Comparison of ENCODE assay signal across 19 mouse cellular contexts in the genomic region with DNA sequence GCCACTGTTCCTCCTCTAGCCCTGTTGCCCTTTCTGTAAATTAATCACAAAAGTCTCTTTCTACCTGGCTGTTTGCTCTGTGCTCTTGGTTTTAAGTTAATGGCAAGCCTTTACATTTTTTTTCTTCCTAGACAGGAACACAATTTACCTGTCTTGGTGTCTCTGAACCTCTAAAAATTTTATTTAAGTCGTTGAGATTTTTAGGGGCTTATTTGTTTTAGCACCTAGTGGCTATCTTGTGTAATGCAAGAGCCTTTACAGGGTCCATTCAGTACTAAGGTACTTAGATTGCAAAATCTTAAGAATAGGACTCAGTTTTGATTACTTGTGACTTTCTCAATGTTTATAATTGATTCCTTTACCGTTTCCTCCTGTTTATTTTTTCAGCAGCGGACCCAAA.
DNase-seq lines count a peak whose midpoint lies in the region; ATAC-seq and TF ChIP-seq lines count a peak whose summit lies in the region.
"Had no signal": no experiment of that assay in that cellular context is flagged by ENCODE, and none has a peak within 500 bp of the region (broad histone marks: within the 10 kb centered on the region; RNA-seq: fewer than 3 reads in every experiment).

No protein-coding gene starts in this region.

- H3K27me3 ChIP-seq in hindbrain, postnatal 0 days (ENCODE audit: insufficient read depth, low read length), result no peaks in the 10 kb centered on the region
- H3K27me3 ChIP-seq in hindbrain, embryonic 12.5 days, result no peaks in the 10 kb centered on the region; the same call in 1 of the 2 replicates
- H3K27me3 ChIP-seq in midbrain, embryonic 14.5 days (ENCODE audit: control insufficient read depth, insufficient read depth, low read length), result no peaks in the 10 kb centered on the region
- no peaks in the 10 kb centered on the region for H3K27me3 ChIP-seq in midbrain, embryonic 10.5 days (ENCODE audit: low read depth, poor library complexity, severe bottlenecking)
- H3K27me3 ChIP-seq in stomach, postnatal 0 days (ENCODE audit: control insufficient read depth, insufficient read depth, low read length), result no peaks in the 10 kb centered on the region
- H3K27me3 ChIP-seq: liver, embryonic 13.5 days; neural tube, embryonic 13.5 days had no signal

- no peak for ATAC-seq in hindbrain, postnatal 0 days
- ATAC-seq in hindbrain, embryonic 12.5 days (ENCODE audit: low FRiP score), result no peak
- no peak for ATAC-seq in midbrain, embryonic 14.5 days (ENCODE audit: low FRiP score, low TSS enrichment)
- ATAC-seq in stomach, postnatal 0 days (ENCODE audit: low FRiP score, low TSS enrichment), result no peak

- no peak overlapping the region for H3K9ac ChIP-seq in hindbrain, postnatal 0 days (replicated peaks; ENCODE audit: low read length)
- no peak overlapping the region for H3K9ac ChIP-seq in hindbrain, embryonic 12.5 days
- H3K9ac ChIP-seq in midbrain, embryonic 14.5 days (replicated peaks; ENCODE audit: low read length), result no peak overlapping the region
- H3K9ac ChIP-seq in stomach, postnatal 0 days (ENCODE audit: low read length), result no peak overlapping the region
- H3K9ac ChIP-seq: heart, embryonic 13.5 days; liver, embryonic 13.5 days; neural tube, embryonic 13.5 days had no signal

- DNase-seq in embryo, embryonic 10.5 days (ENCODE audit: low spot score), result peak; percentile 30
- DNase-seq in embryo, embryonic 9.5 days (ENCODE audit: extremely low spot score), result no peak
- peak; percentile 47 for DNase-seq in hindbrain, postnatal 0 days (ENCODE audit: low spot score)
- DNase-seq in midbrain, embryonic 14.5 days, result peak; percentile 26
- DNase-seq in midbrain, embryonic 10.5 days (ENCODE audit: low spot score), result no peak
- DNase-seq in stomach, postnatal 0 days (ENCODE audit: low spot score), result no peak
- DNase-seq in testis, postnatal 10 days (ENCODE audit: low spot score), result no peak
- DNase-seq: adrenal gland, adult 8-10 months; cerebellum, adult 18-20 months; gastrocnemius, postnatal 14 days; kidney, adult 11 months; kidney, postnatal 14 days; liver, embryonic 13.5 days; thymus, postnatal 14 days had no signal

- H3K9me3 ChIP-seq in hindbrain, postnatal 0 days (ENCODE audit: low read length), result no peaks in the 10 kb centered on the region
- H3K9me3 ChIP-seq in hindbrain, embryonic 12.5 days (replicated peaks), result no peaks in the 10 kb centered on the region
- H3K9me3 ChIP-seq in midbrain, embryonic 14.5 days (ENCODE audit: control insufficient read depth, low read length), result no peaks in the 10 kb centered on the region
- no peaks in the 10 kb centered on the region for H3K9me3 ChIP-seq in midbrain, embryonic 10.5 days (replicated peaks)
- H3K9me3 ChIP-seq in stomach, postnatal 0 days (ENCODE audit: control insufficient read depth, low read length), result no peaks in the 10 kb centered on the region
- H3K9me3 ChIP-seq: heart, embryonic 13.5 days; hindbrain, embryonic 10.5 days; limb, embryonic 10.5 days; liver, embryonic 13.5 days; neural tube, embryonic 13.5 days had no signal

- H3K4me1 ChIP-seq in hindbrain, postnatal 0 days (ENCODE audit: insufficient read depth, low read length), result no peaks in the 10 kb centered on the region
- peaks cover 9% of the 10 kb centered on the region; the same call in 1 of the 2 replicates for H3K4me1 ChIP-seq in hindbrain, embryonic 12.5 days
- H3K4me1 ChIP-seq in midbrain, embryonic 14.5 days (ENCODE audit: control insufficient read depth, insufficient read depth, low read length), result no peaks in the 10 kb centered on the region
- peaks cover 15% of the 10 kb centered on the region for H3K4me1 ChIP-seq in midbrain, embryonic 10.5 days
- H3K4me1 ChIP-seq in stomach, postnatal 0 days (replicated peaks; ENCODE audit: control insufficient read depth, insufficient read depth), result no peaks in the 10 kb centered on the region
- H3K4me1 ChIP-seq: heart, embryonic 13.5 days; limb, embryonic 10.5 days had no signal

- H3K4me2 ChIP-seq in hindbrain, postnatal 0 days (ENCODE audit: low read depth, low read length), result no peak overlapping the region
- H3K4me2 ChIP-seq in hindbrain, embryonic 12.5 days (replicated peaks), result no peak overlapping the region
- H3K4me2 ChIP-seq in midbrain, embryonic 14.5 days (ENCODE audit: low read length), result no peak overlapping the region
- no peak overlapping the region for H3K4me2 ChIP-seq in stomach, postnatal 0 days (replicated peaks; ENCODE audit: low read depth)
- H3K4me2 ChIP-seq: heart, embryonic 13.5 days; liver, embryonic 13.5 days; neural tube, embryonic 13.5 days had no signal

- H3K4me3 ChIP-seq in hindbrain, postnatal 0 days (ENCODE audit: low read length), result no peak overlapping the region
- H3K4me3 ChIP-seq in hindbrain, embryonic 12.5 days, result no peak overlapping the region
- H3K4me3 ChIP-seq in midbrain, embryonic 14.5 days (replicated peaks; ENCODE audit: low read depth, low read length), result no peak overlapping the region
- H3K4me3 ChIP-seq in midbrain, embryonic 10.5 days, result no peak overlapping the region
- H3K4me3 ChIP-seq in stomach, postnatal 0 days (ENCODE audit: low read depth, low read length), result no peak overlapping the region
- H3K4me3 ChIP-seq: heart, embryonic 13.5 days; hindbrain, embryonic 10.5 days; limb, embryonic 10.5 days; liver, embryonic 13.5 days; neural tube, embryonic 13.5 days had no signal

- peak; percentile 57 for TF ChIP-seq CTCF in hindbrain, postnatal 0 days (IDR thresholded peaks at IDR 0.05; ENCODE audit: low read depth)
- peak; percentile 42 for TF ChIP-seq CTCF in stomach, postnatal 0 days (IDR thresholded peaks at IDR 0.05; ENCODE audit: low read depth)

- WGBS in hindbrain, postnatal 0 days, result 69% methylated on average over 3 of the region's 3 CpGs
- 66% methylated on average over 3 of the region's 3 CpGs for WGBS in hindbrain, embryonic 12.5 days
- WGBS in midbrain, embryonic 14.5 days, result 66% methylated on average over 3 of the region's 3 CpGs
- whole genome bisulfite sequencing in midbrain, embryonic 10.5 days, result 64% methylated on average over 3 of the region's 3 CpGs
- 48% methylated on average over 3 of the region's 3 CpGs for WGBS in stomach, postnatal 0 days

- no peaks in the 10 kb centered on the region for H3K36me3 ChIP-seq in hindbrain, postnatal 0 days (ENCODE audit: insufficient read depth, low read length)
- H3K36me3 ChIP-seq in hindbrain, embryonic 12.5 days, result no peaks in the 10 kb centered on the region
- no peaks in the 10 kb centered on the region for H3K36me3 ChIP-seq in midbrain, embryonic 14.5 days (ENCODE audit: control insufficient read depth, insufficient read depth, low read length)
- H3K36me3 ChIP-seq in midbrain, embryonic 10.5 days, result no peaks in the 10 kb centered on the region
- H3K36me3 ChIP-seq in stomach, postnatal 0 days (ENCODE audit: control insufficient read depth, insufficient read depth, low read length), result no peaks in the 10 kb centered on the region
- H3K36me3 ChIP-seq: heart, embryonic 13.5 days; hindbrain, embryonic 10.5 days; limb, embryonic 10.5 days; liver, embryonic 13.5 days; neural tube, embryonic 13.5 days had no signal

- H3K27ac ChIP-seq in hindbrain, postnatal 0 days, result no peak overlapping the region
- no peak overlapping the region for H3K27ac ChIP-seq in hindbrain, embryonic 12.5 days
- no peak overlapping the region for H3K27ac ChIP-seq in midbrain, embryonic 14.5 days (replicated peaks; ENCODE audit: low read depth, low read length)
- no peak overlapping the region for H3K27ac ChIP-seq in midbrain, embryonic 10.5 days (replicated peaks)
- H3K27ac ChIP-seq in stomach, postnatal 0 days (replicated peaks), result no peak overlapping the region
- H3K27ac ChIP-seq: heart, embryonic 13.5 days; hindbrain, embryonic 10.5 days; limb, embryonic 10.5 days; liver, embryonic 13.5 days; neural tube, embryonic 13.5 days had no signal

- no peak for TF ChIP-seq EP300 in stomach, postnatal 0 days (optimal IDR thresholded peaks at IDR 0.05)

Comparison
In these comparisons a context has a peak if more than half of its experiments do, and no peak if none do; other contexts are left out.
1. DNase-seq: peak in embryo, embryonic 10.5 days (single experiment), hindbrain, postnatal 0 days (single experiment) and midbrain, embryonic 14.5 days (single experiment); none in embryo, embryonic 9.5 days (single experiment), midbrain, embryonic 10.5 days (single experiment), stomach, postnatal 0 days (single experiment) and testis, postnatal 10 days (single experiment).